Mouse (Mus musculus): ENCODE measurements around the gene Mfsd4b2.

Mfsd4b2 gene

GRCm38 (mm10) chr10:39888621-39889020, 38.1 kb downstream of the Mfsd4b2 start:
- DNase-seq, result no peak

Measured in cerebellum, adult 9-11 months (tissue).